Mouse (Mus musculus) splenic B cell, adult 2 months (primary cell): ENCODE results near the gene Il1b.

Experiments used
- DNase-seq: peaks from one replicate; pipeline ENCODE4 v3.0.0-alpha.2; 2011; ENCODE audit warnings: low read depth, low spot score
- H3K27me3 ChIP-seq: 2 replicates; pipeline ENCODE4 v1.6.1; 2012; ENCODE audit warnings: mild to moderate bottlenecking, low read length, moderate library complexity, mixed read lengths; ENCODE audit not compliant: control insufficient read depth, poor library complexity, insufficient read depth, severe bottlenecking
- H3K36me3 ChIP-seq: 2 replicates; pipeline ENCODE4 v1.6.1; 2012; ENCODE audit warnings: mild to moderate bottlenecking, low read length, moderate library complexity, mixed read lengths; ENCODE audit not compliant: control insufficient read depth, poor library complexity, insufficient read depth, severe bottlenecking

Gene Il1b

GRCm38 (mm10) chr2:129330024-129330423, 40.9 kb downstream of the Il1b start:
- H3K27me3 ChIP-seq, result no peaks in the 10 kb centered on the region
- DNase-seq, result no peak
- H3K36me3 ChIP-seq, result no peaks in the 10 kb centered on the region

GRCm38 (mm10) chr2:129328238-129328637, 42.7 kb downstream of the Il1b start:
- Histone ChIP-seq H3K27me3 (no peaks in the 10 kb centered on the region), H3K36me3 (no peaks in the 10 kb centered on the region)
- no peak for DNase-seq

GRCm38 (mm10) chr2:129324216-129324615, 46.7 kb downstream of the Il1b start:
- no peaks in the 10 kb centered on the region for H3K27me3 ChIP-seq
- no peaks in the 10 kb centered on the region for H3K36me3 ChIP-seq
- no peak for DNase-seq

- DNase-seq, result no peak
- Histone ChIP-seq H3K27me3 (no peaks in the 10 kb centered on the region), H3K36me3 (no peaks in the 10 kb centered on the region)
These were observed 48.8 kb downstream of the Il1b start for GRCm38 (mm10) chr2:129322117-129322635.

GRCm38 (mm10) chr2:129320033-129320605, 50.8 kb downstream of the Il1b start:
- DNase-seq, result no peak
- Histone ChIP-seq H3K36me3 (no peaks in the 10 kb centered on the region), H3K27me3 (no peaks in the 10 kb centered on the region)

- peak; percentile 47 for DNase-seq
- H3K27me3 ChIP-seq, result no peaks in the 10 kb centered on the region
- no peaks in the 10 kb centered on the region for H3K36me3 ChIP-seq
These were observed 55.1 kb downstream of the Il1b start for GRCm38 (mm10) chr2:129315831-129316230.

- no peak for DNase-seq
- no peaks in the 10 kb centered on the region for H3K36me3 ChIP-seq
These were observed 56.1 kb downstream of the Il1b start for GRCm38 (mm10) chr2:129314880-129315279.

More at GRCm38 (mm10) chr2:129314880-129315279, 56.1 kb downstream of the Il1b start:
- no peaks in the 10 kb centered on the region for H3K27me3 ChIP-seq
